21 mouse cellular contexts compared by ENCODE assay signal in the genomic region with DNA sequence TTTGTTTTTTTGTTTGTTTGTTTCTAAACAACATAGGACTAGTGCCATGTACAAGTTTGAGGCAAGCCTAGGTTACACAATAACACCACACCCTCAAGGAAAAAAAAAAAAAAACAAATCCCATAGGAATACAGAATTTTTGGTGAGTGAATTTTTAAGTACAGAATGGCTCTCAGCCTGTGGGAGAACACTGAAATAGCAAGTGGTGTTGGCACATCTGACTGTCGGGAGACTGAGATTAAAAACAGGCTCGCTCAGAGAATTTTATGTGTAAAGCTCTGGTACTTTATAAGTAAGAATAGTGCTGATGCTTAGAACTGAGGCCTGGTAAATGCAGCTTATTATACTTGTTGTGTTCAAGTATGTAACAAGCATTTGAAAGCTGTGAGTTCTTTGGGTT.
DNase-seq lines count a peak whose midpoint lies in the region; ATAC-seq and TF ChIP-seq lines count a peak whose summit lies in the region.
"Had no signal": no experiment of that assay in that cellular context is flagged by ENCODE, and none has a peak within 500 bp of the region (broad histone marks: within the 10 kb centered on the region; RNA-seq: fewer than 3 reads in every experiment).

No protein-coding gene starts in this region.

- no peak for TF ChIP-seq CTCF in heart, adult 2 months (IDR thresholded peaks at IDR 0.05)

- DNase-seq in heart, adult 2 months = no peak
- DNase-seq in heart, postnatal 4 days = no peak
- peak; percentile 28 for DNase-seq in limb, embryonic 14.5 days (ENCODE audit: low spot score)
- DNase-seq in limb, embryonic 10.5 days (ENCODE audit: low spot score) = no peak
- peak; percentile 57 for DNase-seq in adipocyte (ENCODE audit: low spot score)
- DNase-seq in fibroblast of lung, adult 2 months (ENCODE audit: low read depth) = peak; percentile 12
- DNase-seq in urinary bladder, adult 2 months (ENCODE audit: low spot score) = no peak
- DNase-seq in gastrocnemius, postnatal 14 days = no peak
- DNase-seq: adrenal gland, postnatal 10 days; cerebellum, adult 11-12 months; cerebellum, adult 9-10 months; cerebellum, postnatal 25 days; gastrocnemius, postnatal 36 days; heart, postnatal 36 days had no signal

- no peak overlapping the region for H3K4me2 ChIP-seq in limb, embryonic 14.5 days (replicated peaks; ENCODE audit: low read depth, low read length, severe bottlenecking)
- H3K4me2 ChIP-seq: embryonic facial prominence, embryonic 13.5 days; heart, embryonic 12.5 days; hindbrain, embryonic 12.5 days had no signal

- no peaks in the 10 kb centered on the region for H3K79me2 ChIP-seq in heart, adult 2 months (replicated peaks; ENCODE audit: control insufficient read depth, insufficient read depth, low read length)

- H3K36me3 ChIP-seq in heart, adult 2 months (ENCODE audit: control insufficient read depth, insufficient read depth, low read length) = no peaks in the 10 kb centered on the region; the same call in 1 of the 2 replicates
- peaks cover 31% of the 10 kb centered on the region for H3K36me3 ChIP-seq in limb, embryonic 14.5 days (ENCODE audit: control insufficient read depth, insufficient read depth, low read length)
- peaks cover 48% of the 10 kb centered on the region for H3K36me3 ChIP-seq in limb, embryonic 10.5 days

- 0 out of 2 replicates have a peak overlapping the region, but pooled peaks have one; percentile 1 for H3K27ac ChIP-seq in heart, adult 2 months
- H3K27ac ChIP-seq in limb, embryonic 14.5 days (replicated peaks; ENCODE audit: low read depth, low read length) = no peak overlapping the region
- no peak overlapping the region for H3K27ac ChIP-seq in limb, embryonic 10.5 days
- H3K27ac ChIP-seq: embryonic facial prominence, embryonic 13.5 days; forebrain, embryonic 10.5 days; hindbrain, embryonic 12.5 days had no signal

- no peak overlapping the region for H3K9ac ChIP-seq in heart, adult 2 months (ENCODE audit: low read depth, low read length)
- no peak overlapping the region for H3K9ac ChIP-seq in limb, embryonic 14.5 days (ENCODE audit: low read depth, low read length, severe bottlenecking)
- H3K9ac ChIP-seq: embryonic facial prominence, embryonic 13.5 days; heart, embryonic 12.5 days; hindbrain, embryonic 12.5 days had no signal

- intact Hi-C loops in heart, adult 2 months (cut with DNase I) = no loop called here
- intact Hi-C loops in gastrocnemius, postnatal 14 days (cut with DNase I; ENCODE audit: low total_unique reads) = no loop called here

- no peaks in the 10 kb centered on the region for H3K27me3 ChIP-seq in heart, adult 2 months (ENCODE audit: control insufficient read depth, insufficient read depth, low read length)
- H3K27me3 ChIP-seq in limb, embryonic 14.5 days (ENCODE audit: control insufficient read depth, insufficient read depth, low read length) = no peaks in the 10 kb centered on the region
- H3K27me3 ChIP-seq in limb, embryonic 10.5 days (ENCODE audit: low read depth, poor library complexity, severe bottlenecking) = no peaks in the 10 kb centered on the region
- H3K27me3 ChIP-seq: embryonic facial prominence, embryonic 13.5 days; heart, embryonic 12.5 days; hindbrain, embryonic 12.5 days had no signal

- ATAC-seq in limb, embryonic 14.5 days (ENCODE audit: low FRiP score, low read depth) = no peak
- ATAC-seq: forebrain, embryonic 14.5 days; hindbrain, embryonic 16.5 days; inflammation-experienced regulatory T-cells, adult 6 months had no signal

- TF ChIP-seq POLR2A in heart, adult 2 months (IDR thresholded peaks at IDR 0.05; ENCODE audit: insufficient read depth, low read depth, low read length) = no peak
- TF ChIP-seq POLR2A in limb, embryonic 14.5 days (IDR thresholded peaks at IDR 0.05; ENCODE audit: borderline replicate concordance, extremely low read depth, insufficient read depth, insufficient read length) = no peak

- H3K9me3 ChIP-seq in limb, embryonic 14.5 days (ENCODE audit: control insufficient read depth, low read length) = no peaks in the 10 kb centered on the region
- no peaks in the 10 kb centered on the region for H3K9me3 ChIP-seq in limb, embryonic 10.5 days (replicated peaks)
- H3K9me3 ChIP-seq: embryonic facial prominence, embryonic 13.5 days; forebrain, embryonic 10.5 days; heart, embryonic 12.5 days; hindbrain, embryonic 12.5 days had no signal

- H3K4me3 ChIP-seq in heart, adult 2 months = no peak overlapping the region
- H3K4me3 ChIP-seq in limb, embryonic 14.5 days (replicated peaks; ENCODE audit: low read length) = no peak overlapping the region
- no peak overlapping the region for H3K4me3 ChIP-seq in limb, embryonic 10.5 days
- H3K4me3 ChIP-seq: embryonic facial prominence, embryonic 13.5 days; forebrain, embryonic 10.5 days; heart, embryonic 12.5 days; hindbrain, embryonic 12.5 days had no signal

- H3K4me1 ChIP-seq in heart, adult 2 months (ENCODE audit: control insufficient read depth, insufficient read depth, low read length) = no peaks in the 10 kb centered on the region
- no peaks in the 10 kb centered on the region for H3K4me1 ChIP-seq in limb, embryonic 14.5 days (ENCODE audit: control insufficient read depth, insufficient read depth, low read length)
- H3K4me1 ChIP-seq in limb, embryonic 10.5 days = no peaks in the 10 kb centered on the region
- H3K4me1 ChIP-seq: embryonic facial prominence, embryonic 13.5 days; forebrain, embryonic 10.5 days; hindbrain, embryonic 12.5 days had no signal

- no peak for TF ChIP-seq EP300 in heart, adult 2 months (IDR thresholded peaks at IDR 0.05; ENCODE audit: insufficient read depth, low read depth, low read length)

- WGBS in heart, adult 2 months = 34% methylated on average over 2 of the region's 2 CpGs
- 35% methylated on average over 2 of the region's 2 CpGs for WGBS in limb, embryonic 14.5 days
- WGBS in limb, embryonic 10.5 days = 94% methylated on average over 2 of the region's 2 CpGs

Comparison
In these comparisons a context has a peak if more than half of its experiments do, and no peak if none do; other contexts are left out.
1. DNase-seq: peak in limb, embryonic 14.5 days (single experiment), adipocyte (single experiment) and fibroblast of lung, adult 2 months (single experiment); none in heart, adult 2 months (0 of 2), heart, postnatal 4 days (single experiment), limb, embryonic 10.5 days (single experiment), urinary bladder, adult 2 months (single experiment) and gastrocnemius, postnatal 14 days (single experiment).